Mouse (Mus musculus): Measurements from ENCODE around the gene Gsdma2. TPM values are rescaled to one million over a fixed set of nuclear protein-coding genes. Genes with fewer than 3 reads are reported as not detected.

The Gsdma2 gene
- 81.0 and 91.9 TPM in 2 replicates for polyA plus RNA-seq (2015; fragmentation: Nextera tagmentation; extraction: Ambion mirVana)

DNA sequence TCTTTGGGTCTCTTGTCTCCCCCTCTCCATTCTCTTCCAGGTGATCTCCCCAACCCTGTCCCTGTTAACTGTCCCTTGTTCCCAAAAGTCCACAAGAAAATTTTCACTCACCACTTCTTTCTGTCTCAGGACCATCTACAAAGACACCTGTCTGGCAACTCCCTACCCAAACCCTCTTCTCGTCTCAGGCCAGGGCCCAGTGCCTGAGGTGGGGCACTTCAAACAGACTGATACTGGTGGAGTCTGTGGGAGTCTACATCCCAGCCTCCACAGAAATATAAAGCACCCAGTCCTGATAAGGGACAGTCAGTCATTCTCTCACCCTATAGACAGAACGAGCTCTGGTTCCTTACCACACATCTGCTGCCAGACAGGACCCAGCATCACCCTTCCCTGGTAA, at the start of gene Gsdma2:
TSS of gene Gsdma2 (plus strand) at position 301 of the 400 bp plus-strand sequence.
- 38% methylated on average over 2 of the region's 2 CpGs for WGBS
- Histone ChIP-seq H3K4me3 (ENCODE audit: low read depth, low read length) (no peak within 1 kb of the TSS), H3K27me3 (ENCODE audit: control insufficient read depth, insufficient read depth, low read length) (no peaks in the 10 kb centered on the region), H3K27ac (replicated peaks) (no peak within 1 kb of the TSS; the same call in 1 of the 2 replicates), H3K36me3 (ENCODE audit: control insufficient read depth, insufficient read depth, low read length) (no peaks in the 10 kb centered on the region), H3K4me1 (replicated peaks; ENCODE audit: control insufficient read depth, insufficient read depth) (no peaks in the 10 kb centered on the region), H3K9me3 (ENCODE audit: control insufficient read depth, low read length) (no peaks in the 10 kb centered on the region), H3K4me2 (replicated peaks; ENCODE audit: low read depth) (no peak within 1 kb of the TSS), H3K9ac (ENCODE audit: low read length) (no peak within 1 kb of the TSS)
- TF ChIP-seq EP300 (optimal IDR thresholded peaks at IDR 0.05) (no peak), CTCF (IDR thresholded peaks at IDR 0.05; ENCODE audit: low read depth) (no peak)
- no peak for DNase-seq (ENCODE audit: low spot score)
- 0 out of 2 replicates have a peak, but pooled peaks have one; percentile 21 for ATAC-seq (ENCODE audit: low FRiP score, low TSS enrichment)

DNA sequence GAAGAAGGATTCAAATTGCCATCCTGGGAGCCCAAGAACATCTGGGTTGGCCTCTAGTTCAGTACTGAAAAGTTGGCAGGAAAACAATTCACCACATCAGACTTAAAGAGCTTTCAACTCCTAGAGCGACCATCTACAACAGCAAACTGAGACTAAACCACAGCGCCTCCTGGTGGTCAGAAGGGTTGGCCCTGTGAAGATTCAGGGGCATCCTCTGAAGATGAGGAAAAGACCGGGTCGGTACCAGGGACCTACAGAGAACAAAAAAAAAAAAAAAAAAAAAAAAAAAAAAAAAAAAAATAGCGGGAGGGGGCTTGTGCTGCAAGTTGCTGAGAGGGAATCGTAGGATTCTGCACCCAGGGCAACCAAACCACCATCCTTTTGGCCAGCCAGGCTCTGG, 49.2 kb upstream of the Gsdma2 start:
- Histone ChIP-seq H3K9me3 (ENCODE audit: control insufficient read depth, low read length) (no peaks in the 10 kb centered on the region), H3K4me2 (replicated peaks; ENCODE audit: low read depth) (no peak overlapping the region), H3K36me3 (ENCODE audit: control insufficient read depth, insufficient read depth, low read length) (no peaks in the 10 kb centered on the region), H3K27ac (replicated peaks) (no peak overlapping the region), H3K4me1 (replicated peaks; ENCODE audit: control insufficient read depth, insufficient read depth) (peaks cover 6% of the 10 kb centered on the region; the same call in 1 of the 2 replicates), H3K27me3 (ENCODE audit: control insufficient read depth, insufficient read depth, low read length) (no peaks in the 10 kb centered on the region; the same call in 1 of the 2 replicates), H3K9ac (ENCODE audit: low read length) (no peak overlapping the region), H3K4me3 (ENCODE audit: low read depth, low read length) (no peak overlapping the region)
- no peak for TF ChIP-seq EP300 (optimal IDR thresholded peaks at IDR 0.05)
- peak; percentile 85 for TF ChIP-seq CTCF (IDR thresholded peaks at IDR 0.05; ENCODE audit: low read depth)
- peak; percentile 44; the same call in 1 of the 2 replicates for ATAC-seq (ENCODE audit: low FRiP score, low TSS enrichment)
- peak; percentile 80 for DNase-seq (ENCODE audit: low spot score)
- WGBS, result 36% methylated on average over 6 of the region's 6 CpGs

DNA sequence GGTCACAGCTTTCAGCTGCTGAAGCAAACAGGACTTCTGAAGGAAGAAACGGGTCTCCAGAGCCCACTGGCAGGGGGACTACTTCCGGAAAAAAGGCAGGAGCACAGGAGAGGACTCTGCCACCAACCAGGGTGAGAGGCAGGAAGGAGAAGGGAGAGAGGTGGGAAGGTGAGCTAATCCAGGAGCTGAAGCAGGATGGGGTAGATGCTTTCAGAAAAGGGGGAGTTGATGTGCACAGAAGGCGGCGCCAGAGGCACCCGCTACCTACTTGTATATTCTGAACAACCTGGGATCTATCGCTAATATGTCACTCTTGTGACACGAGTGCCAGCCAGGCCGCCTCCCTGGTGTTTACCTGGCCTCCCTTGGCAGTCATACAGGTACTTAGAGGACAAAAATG, 48.6 kb upstream of the Gsdma2 start, which contains the start of gene Lrrc3c:
TSS of gene Lrrc3c (plus strand) at position 301 of the 400 bp plus-strand sequence.
- ATAC-seq (ENCODE audit: low FRiP score, low TSS enrichment), result no peak

DNA sequence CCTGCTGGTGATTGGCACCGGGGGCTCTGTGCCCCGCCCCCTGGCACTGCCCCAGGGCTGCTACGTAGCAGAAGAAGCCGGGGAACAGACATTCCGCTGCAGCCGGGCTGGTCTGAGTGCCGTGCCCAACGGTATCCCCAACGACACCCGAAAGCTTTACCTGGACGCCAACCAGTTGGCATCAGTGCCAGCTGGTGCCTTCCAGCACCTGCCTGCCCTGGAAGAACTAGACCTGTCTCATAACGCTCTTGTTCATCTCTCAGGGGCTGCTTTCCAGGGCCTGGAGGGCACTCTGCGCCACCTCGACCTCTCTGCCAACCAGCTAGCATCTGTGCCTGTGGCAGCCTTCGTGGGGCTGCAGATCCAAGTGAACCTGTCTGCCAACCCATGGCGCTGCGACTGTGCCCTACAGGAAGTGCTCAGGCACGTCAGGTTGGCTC, 47.7 kb upstream of the Gsdma2 start:
- 50% methylated on average over 18 of the region's 18 CpGs for WGBS
- Histone ChIP-seq H3K27me3 (ENCODE audit: control insufficient read depth, insufficient read depth, low read length) (no peaks in the 10 kb centered on the region; the same call in 1 of the 2 replicates), H3K9ac (ENCODE audit: low read length) (no peak overlapping the region), H3K36me3 (ENCODE audit: control insufficient read depth, insufficient read depth, low read length) (no peaks in the 10 kb centered on the region), H3K4me2 (replicated peaks; ENCODE audit: low read depth) (peak overlapping the region; percentile 11; the same call in 1 of the 2 replicates), H3K9me3 (ENCODE audit: control insufficient read depth, low read length) (no peaks in the 10 kb centered on the region), H3K27ac (replicated peaks) (no peak overlapping the region), H3K4me1 (replicated peaks; ENCODE audit: control insufficient read depth, insufficient read depth) (peaks cover 6% of the 10 kb centered on the region; the same call in 1 of the 2 replicates), H3K4me3 (ENCODE audit: low read depth, low read length) (no peak overlapping the region)
- ATAC-seq (ENCODE audit: low FRiP score, low TSS enrichment), result no peak
- peak; percentile 32 for DNase-seq (ENCODE audit: low spot score)
- TF ChIP-seq EP300 (optimal IDR thresholded peaks at IDR 0.05) (no peak), CTCF (IDR thresholded peaks at IDR 0.05; ENCODE audit: low read depth) (no peak)

More for the DNA sequence above, 48.6 kb upstream of the Gsdma2 start, which contains the start of gene Lrrc3c:
- DNase-seq (ENCODE audit: low spot score), result no peak
- peak within 1 kb of the TSS; percentile 11; the same call in 1 of the 2 replicates for H3K4me2 ChIP-seq (replicated peaks; ENCODE audit: low read depth)
- no peaks in the 10 kb centered on the region for H3K9me3 ChIP-seq (ENCODE audit: control insufficient read depth, low read length)
- no peaks in the 10 kb centered on the region for H3K36me3 ChIP-seq (ENCODE audit: control insufficient read depth, insufficient read depth, low read length)
- no peaks in the 10 kb centered on the region; the same call in 1 of the 2 replicates for H3K27me3 ChIP-seq (ENCODE audit: control insufficient read depth, insufficient read depth, low read length)
- TF ChIP-seq CTCF (IDR thresholded peaks at IDR 0.05; ENCODE audit: low read depth), result no peak
- no peak for TF ChIP-seq EP300 (optimal IDR thresholded peaks at IDR 0.05)
- H3K9ac ChIP-seq (ENCODE audit: low read length), result no peak within 1 kb of the TSS
- H3K4me1 ChIP-seq (replicated peaks; ENCODE audit: control insufficient read depth, insufficient read depth), result peaks cover 6% of the 10 kb centered on the region; the same call in 1 of the 2 replicates
- WGBS, result 69% methylated on average over 8 of the region's 8 CpGs
- no peak within 1 kb of the TSS for H3K27ac ChIP-seq (replicated peaks)
- no peak within 1 kb of the TSS for H3K4me3 ChIP-seq (ENCODE audit: low read depth, low read length)

DNA sequence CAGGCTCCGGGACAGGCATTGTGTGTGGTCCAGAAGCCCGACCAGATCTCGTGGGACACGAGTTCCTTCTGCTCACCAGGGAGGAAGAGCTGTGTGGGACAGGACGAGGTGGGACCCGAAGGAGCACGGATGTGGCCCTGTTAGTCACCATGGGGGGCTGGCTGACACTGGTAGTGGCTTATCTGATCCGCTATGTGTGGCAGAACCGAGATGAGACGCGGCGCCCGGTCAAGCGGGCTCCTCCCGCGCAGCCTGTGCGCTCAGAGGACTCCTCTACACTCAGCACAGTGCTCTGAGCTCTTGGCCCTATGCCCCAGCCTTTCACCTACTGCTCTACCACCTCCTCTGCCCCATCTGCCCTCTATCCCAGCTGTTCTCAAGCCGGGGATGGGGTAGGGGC, 47.3 kb upstream of the Gsdma2 start:
- H3K4me1 ChIP-seq (replicated peaks; ENCODE audit: control insufficient read depth, insufficient read depth), result peaks cover 6% of the 10 kb centered on the region; the same call in 1 of the 2 replicates
- H3K27ac ChIP-seq (replicated peaks), result no peak overlapping the region
- 34% methylated on average over 18 of the region's 18 CpGs for WGBS
- ATAC-seq (ENCODE audit: low FRiP score, low TSS enrichment), result peak; percentile 27
- TF ChIP-seq CTCF (IDR thresholded peaks at IDR 0.05; ENCODE audit: low read depth) (no peak), EP300 (optimal IDR thresholded peaks at IDR 0.05) (no peak)
- no peaks in the 10 kb centered on the region; the same call in 1 of the 2 replicates for H3K27me3 ChIP-seq (ENCODE audit: control insufficient read depth, insufficient read depth, low read length)
- H3K36me3 ChIP-seq (ENCODE audit: control insufficient read depth, insufficient read depth, low read length), result no peaks in the 10 kb centered on the region
- no peaks in the 10 kb centered on the region for H3K9me3 ChIP-seq (ENCODE audit: control insufficient read depth, low read length)
- no peak for DNase-seq (ENCODE audit: low spot score)
- no peak overlapping the region for H3K4me3 ChIP-seq (ENCODE audit: low read depth, low read length)
- no peak overlapping the region for H3K4me2 ChIP-seq (replicated peaks; ENCODE audit: low read depth)
- H3K9ac ChIP-seq (ENCODE audit: low read length), result no peak overlapping the region

DNA sequence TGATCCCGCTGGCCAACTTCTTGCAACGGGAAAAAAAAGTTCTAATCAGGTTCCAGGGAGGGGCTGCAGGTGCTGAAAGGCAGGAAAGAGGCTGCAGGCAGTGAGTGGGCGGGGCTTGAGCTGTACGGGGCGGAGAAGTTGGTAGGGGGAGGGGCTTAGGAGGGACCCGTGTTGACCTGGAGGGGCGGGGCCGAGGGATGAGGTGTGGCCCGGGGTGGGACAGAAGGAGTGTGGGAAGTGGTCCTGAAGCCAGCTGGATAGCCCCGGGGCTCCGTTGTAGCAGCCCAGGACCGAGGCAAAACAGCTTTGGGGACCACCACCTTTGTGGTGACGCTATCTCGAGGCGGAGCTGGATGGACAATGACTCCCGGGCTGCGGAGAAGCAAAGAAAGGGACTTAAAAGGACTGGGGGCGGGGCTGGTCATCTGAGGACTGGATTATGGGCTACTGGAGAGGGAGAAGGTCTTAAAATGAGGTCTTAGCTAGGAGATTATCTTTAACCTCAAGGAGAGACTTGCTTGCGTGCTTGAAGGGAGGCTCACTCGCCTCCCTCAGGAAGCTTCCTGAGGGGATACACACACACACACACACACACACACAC, 44.4 kb upstream of the Gsdma2 start:
- H3K4me1 ChIP-seq (replicated peaks; ENCODE audit: control insufficient read depth, insufficient read depth), result peaks cover 6% of the 10 kb centered on the region; the same call in 1 of the 2 replicates
- no peak for TF ChIP-seq CTCF (IDR thresholded peaks at IDR 0.05; ENCODE audit: low read depth)
- TF ChIP-seq EP300 (optimal IDR thresholded peaks at IDR 0.05), result no peak
- DNase-seq (ENCODE audit: low spot score) (peak; percentile 88), ATAC-seq (ENCODE audit: low FRiP score, low TSS enrichment) (peak; percentile 51; the same call in 1 of the 2 replicates)
- no peaks in the 10 kb centered on the region for H3K36me3 ChIP-seq (ENCODE audit: control insufficient read depth, insufficient read depth, low read length)
- no peak overlapping the region for H3K9ac ChIP-seq (ENCODE audit: low read length)
- H3K4me3 ChIP-seq (ENCODE audit: low read depth, low read length), result peak overlapping the region; percentile 27
- no peak overlapping the region for H3K27ac ChIP-seq (replicated peaks)
- H3K4me2 ChIP-seq (replicated peaks; ENCODE audit: low read depth), result peak overlapping the region; percentile 45
- H3K9me3 ChIP-seq (ENCODE audit: control insufficient read depth, low read length), result no peaks in the 10 kb centered on the region
- 2% methylated on average over 20 of the region's 20 CpGs for WGBS
- H3K27me3 ChIP-seq (ENCODE audit: control insufficient read depth, insufficient read depth, low read length), result no peaks in the 10 kb centered on the region; the same call in 1 of the 2 replicates

Measured in stomach, postnatal 0 days (tissue).